Mouse (Mus musculus) testis, adult 2 months (tissue): ENCODE results near the gene Dennd2a.

ENCODE experiments used
- CTCF ChIP-seq: fragments of 200-500 bp; IDR thresholded peaks from 2 replicates; pipeline ENCODE4 v1.5.1; 2012; ENCODE audit warnings: low read depth, mild to moderate bottlenecking, inconsistent platforms, low read length, moderate library complexity; ENCODE audit not compliant: control insufficient read depth, insufficient read depth, insufficient replicate concordance
- POLR2A ChIP-seq: fragments of 200-500 bp; IDR thresholded peaks from 2 replicates; pipeline ENCODE4 v1.6.1; 2012; ENCODE audit warnings: low read depth, mild to moderate bottlenecking, inconsistent platforms, low read length, moderate library complexity; ENCODE audit not compliant: control insufficient read depth

DNA sequence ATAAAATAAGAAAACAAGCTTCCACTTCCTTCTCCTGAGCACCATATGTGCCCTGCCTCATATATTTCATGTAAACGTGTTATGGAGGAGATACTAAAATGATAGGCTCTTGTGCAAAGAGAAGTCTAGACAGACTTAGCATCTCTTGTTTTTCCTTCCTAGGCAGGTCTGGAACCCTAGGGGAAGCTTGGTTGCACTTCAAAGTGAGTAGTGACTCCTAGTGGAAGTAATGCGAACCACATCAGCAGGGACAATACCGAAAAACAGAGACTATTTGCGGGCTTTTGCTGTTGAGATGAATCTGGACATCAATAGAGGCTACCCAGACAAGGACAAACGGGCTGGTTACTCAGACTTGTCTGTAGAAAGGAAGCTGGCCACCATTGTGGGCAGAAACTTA, 9.9 kb upstream of the Dennd2a start:
- TF ChIP-seq POLR2A (no peak), CTCF (no peak)
